Mouse (Mus musculus): Measurements from ENCODE around the gene Gdap1l1.
"Not testable (repeated sequence)": the region's sequence is repeated elsewhere in the genome, so short reads cannot be mapped to it uniquely, and the experiment has no call there.

Gdap1l1 gene

DNA sequence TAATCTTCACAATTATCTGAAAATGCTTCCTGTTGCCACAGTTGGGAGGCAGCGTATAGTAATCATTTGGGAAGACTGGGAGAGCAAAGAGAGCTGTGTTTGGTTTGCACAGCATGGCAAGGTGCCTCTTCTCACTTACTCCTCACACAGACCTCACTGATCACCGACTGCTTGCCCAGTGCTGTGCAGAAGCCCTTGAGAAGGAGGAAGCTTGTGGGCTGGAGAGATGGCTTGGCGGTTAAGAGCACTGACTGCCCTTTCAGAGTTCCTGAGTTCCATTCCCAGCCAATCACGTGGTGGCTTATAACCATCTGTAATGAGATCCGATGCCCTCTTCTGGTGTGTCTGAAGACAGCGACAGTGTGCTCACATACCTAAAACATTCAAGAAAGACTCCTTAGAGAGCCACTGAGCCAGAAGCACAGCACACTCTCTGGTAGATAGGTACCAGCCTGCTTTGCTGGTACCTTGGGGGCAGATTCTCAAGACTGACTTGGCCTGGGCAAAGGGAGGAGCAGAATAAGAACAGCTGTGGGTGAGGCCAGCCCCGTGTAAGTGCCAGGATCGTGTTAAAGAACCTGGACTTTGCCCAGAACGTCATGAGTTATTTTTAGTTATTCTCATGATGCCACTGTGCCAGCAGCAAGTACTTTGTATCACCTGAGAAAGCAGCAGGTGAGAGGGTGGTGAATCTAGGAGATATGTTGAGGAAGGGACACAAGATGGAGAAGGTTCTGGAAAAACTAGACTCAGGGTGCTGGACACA lies 15.2 kb upstream of the Gdap1l1 start:
- no peak for DNase-seq (ENCODE audit: low spot score in 2 of 2)

DNA sequence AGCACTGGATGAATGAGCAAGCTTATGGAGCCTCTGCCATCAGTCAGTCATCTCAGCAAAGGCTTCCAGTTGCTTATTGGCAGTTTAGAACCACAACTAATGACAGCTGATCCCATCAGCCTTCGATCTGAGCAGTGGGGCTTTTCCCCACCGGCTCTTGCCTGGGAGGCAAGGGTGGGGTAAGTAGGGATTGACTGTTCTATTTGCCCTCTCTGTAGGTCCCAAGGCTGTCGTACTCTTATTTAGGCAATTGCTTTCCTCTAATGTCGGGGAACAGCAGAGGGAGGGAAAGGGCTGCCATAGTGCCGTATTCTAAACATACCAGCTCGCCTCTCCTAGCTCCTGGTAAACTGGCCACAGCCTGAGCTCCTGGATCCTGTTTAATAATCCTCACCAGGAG lies 13.7 kb upstream of the Gdap1l1 start, which contains the start of gene Oser1:
Gene Oser1, minus strand, starts transcription at position 101 of the 400 bp plus-strand sequence.
- DNase-seq (ENCODE audit: low spot score in 2 of 2): no peak

DNA sequence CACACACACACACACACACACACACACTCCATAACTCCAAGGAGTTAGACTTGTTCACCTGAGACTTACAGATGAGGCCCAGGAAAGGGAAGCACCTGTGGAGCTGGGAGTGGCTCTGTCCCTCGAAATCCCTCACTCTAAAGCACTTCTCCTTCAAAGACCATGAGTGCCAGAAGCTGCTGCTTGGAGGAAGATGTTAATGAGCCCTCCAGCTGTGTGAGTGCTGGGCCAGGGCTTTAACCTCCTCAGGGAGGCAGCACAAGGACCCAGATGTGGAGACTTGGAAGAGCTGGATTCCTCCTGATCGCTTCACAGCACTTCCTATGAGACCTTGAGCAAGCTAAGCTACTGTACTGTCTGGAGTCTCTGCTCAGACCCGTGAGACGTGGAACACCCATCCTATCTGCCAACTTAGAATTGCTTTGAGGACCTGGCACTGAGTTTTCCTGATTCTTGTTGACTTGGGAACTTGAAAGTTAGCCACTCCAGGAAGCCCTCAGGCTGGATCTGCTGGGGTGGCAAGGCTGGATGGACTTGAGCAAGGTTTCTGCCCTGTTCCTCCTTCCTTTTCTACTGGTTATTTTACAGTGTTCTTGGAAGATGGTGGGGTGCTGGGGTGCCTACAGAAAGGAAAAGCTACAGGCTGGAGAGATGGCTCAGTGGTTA lies 9.8 kb upstream of the Gdap1l1 start:
- DNase-seq (ENCODE audit: low spot score in 2 of 2): no peak

DNA sequence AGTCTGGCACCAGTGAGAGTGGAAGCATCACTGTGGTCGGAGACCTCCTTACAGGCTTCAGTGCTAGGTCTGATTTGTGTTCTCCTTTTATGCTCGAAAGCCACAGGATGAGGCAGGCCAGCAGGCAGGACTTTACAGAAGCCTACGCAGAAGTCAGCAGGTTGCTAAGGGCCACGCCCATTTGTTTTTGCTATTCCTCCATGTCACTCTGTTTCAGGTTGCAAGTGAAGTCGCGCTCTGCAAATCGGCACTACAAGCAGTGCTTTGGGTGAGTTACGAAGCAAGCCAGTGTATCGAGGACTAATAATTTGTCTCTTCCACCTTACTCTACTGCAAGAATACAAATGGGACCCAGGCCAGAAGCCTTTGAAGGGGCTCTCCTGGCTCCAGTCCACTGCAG lies 7.0 kb upstream of the Gdap1l1 start:
- DNase-seq (ENCODE audit: low spot score in 2 of 2): no peak

DNA sequence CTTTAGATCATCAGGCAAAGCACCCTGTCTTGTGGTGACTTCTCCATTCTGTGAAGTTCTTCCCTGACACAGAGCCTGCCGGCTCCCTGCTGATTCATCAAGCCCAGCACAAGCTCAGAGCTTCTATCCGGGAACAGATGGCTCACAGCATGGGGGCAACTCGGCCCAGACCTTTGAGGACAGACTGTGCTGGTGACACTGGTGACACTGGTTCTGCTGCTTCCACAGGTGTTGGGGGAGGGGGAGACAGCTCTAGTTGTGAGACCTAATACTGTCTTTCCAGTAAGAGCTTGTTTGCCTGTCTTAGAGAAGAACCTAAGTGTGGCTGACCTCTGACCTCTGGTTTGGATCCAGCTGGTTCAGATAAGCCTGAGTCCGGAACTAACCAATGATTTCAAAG lies 4.3 kb upstream of the Gdap1l1 start:
- DNase-seq (ENCODE audit: low spot score in 2 of 2): no peak

DNA sequence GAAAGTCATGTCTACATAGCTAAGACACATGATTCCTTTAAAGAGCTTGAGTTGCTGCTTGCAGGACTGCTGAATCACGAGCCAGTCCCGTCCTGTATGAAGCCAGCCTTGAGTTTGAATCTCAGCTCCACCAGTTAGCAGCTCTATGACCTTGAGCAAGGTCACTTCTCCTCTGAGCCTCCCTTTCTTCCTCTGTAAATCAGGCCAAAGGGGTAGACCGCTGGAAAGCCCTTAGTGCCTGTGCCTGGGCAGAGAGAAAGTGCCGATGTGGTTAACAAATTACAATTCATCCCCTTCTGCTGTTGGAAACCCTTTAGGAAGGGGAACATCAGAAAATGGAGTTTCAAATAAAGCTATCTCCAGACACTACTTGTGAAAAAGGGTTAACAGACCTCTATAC lies 476 bp upstream of the Gdap1l1 start:
- no peak for DNase-seq (ENCODE audit: low spot score in 2 of 2)

DNA sequence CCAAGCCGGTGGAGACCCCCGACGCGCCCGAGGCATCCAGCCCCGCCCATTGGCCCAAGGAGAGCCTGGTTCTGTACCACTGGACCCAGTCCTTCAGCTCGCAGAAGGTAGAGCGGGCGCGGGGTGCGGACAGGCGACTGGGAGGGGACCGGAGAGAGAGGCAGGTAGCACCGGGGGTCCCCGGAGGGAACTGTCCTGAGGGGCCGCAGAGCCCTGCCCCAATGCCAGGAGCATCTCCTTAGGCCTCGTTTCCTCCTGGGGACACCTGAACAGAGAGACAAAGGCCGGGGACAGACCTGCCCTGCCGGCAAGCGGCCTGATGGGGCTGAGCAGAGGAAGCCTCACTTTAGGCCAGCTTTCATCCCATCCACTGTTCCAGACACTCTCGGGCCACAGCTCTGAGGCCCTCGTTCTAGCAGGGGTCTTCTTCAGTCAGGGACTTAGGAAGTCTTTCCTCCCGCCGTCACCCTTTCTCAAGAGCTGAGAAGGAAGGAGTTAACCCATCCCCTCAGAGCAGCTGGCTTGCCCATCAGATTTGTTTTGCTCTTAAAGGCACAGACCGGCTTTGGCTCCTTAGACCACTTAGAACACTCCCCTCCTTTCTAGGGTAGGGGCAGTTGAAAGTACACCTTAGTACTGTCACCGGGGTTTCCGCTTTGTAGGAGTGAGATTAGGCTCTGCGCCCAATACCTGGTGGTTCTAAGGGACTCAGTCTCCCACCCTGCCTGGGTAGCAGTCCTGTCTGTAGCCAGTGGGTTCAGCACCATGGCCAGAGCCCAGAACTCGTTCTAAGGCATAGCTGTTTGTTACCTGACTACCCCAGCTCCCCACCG lies 559 bp downstream of the Gdap1l1 start:
- peak in 1 of 2 experiments; percentile 28 for DNase-seq (ENCODE audit: low spot score in 2 of 2)

DNA sequence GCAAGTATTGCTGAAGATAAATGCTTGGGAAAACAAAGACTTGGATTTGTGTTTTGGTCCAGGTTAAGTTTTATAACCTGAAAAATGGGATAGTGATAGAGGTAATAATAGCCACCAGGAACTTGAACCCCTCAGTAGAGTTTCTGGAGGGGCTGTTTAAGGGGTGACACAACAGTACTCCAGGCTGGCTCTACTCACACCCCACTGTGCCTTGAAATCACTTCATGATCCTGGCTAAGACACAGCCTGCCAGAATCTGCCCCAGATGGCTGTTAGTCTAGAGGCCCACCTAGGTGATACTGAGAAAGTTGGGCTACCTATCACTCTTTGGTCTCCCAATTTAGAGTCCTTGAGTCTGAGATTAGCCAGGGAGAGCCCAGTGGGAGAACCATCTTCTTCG lies 1.2 kb downstream of the Gdap1l1 start:
- DNase-seq (ENCODE audit: low spot score in 2 of 2): no peak

DNA sequence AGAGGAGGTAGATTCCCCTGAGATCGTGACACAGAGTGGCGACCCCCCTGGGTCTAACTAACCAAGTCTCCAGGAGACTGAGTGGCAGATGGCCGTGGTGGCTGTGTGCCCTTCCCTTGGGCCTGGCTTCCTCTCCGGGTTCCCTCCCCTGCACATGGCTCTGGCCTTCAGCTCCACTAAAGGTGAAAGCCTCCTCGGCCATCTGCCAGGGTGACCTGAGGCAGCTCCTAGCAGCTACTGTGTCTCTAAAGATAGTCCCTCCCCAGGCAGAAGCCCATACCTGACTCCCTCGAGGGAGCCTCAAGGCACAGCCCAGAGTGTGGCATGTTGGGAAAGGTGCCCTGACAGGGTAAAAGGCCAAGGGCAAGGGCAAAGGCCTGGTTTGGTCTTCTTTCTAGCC lies 5.3 kb downstream of the Gdap1l1 start:
- no peak for DNase-seq (ENCODE audit: low spot score in 2 of 2)

DNA sequence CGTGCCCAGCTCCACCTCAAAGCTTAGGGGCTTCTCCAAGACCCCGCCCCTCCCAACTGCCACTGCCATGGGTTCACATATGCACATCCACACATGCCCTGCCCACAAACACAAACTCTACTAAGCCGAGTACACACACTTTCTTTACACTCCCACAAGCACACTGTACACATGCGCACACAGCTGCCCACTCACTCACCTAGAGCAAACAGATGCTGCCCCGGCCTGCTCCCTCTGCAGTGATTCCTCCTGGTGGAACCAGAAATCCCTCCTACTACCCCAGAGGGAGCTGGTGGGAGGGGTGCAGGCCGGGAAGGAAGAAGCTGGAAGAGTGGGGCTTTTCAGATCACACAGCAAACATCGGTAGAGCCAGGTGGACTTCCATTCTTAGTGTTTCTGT lies 5.7 kb downstream of the Gdap1l1 start:
- no peak for DNase-seq (ENCODE audit: low spot score in 2 of 2)

DNA sequence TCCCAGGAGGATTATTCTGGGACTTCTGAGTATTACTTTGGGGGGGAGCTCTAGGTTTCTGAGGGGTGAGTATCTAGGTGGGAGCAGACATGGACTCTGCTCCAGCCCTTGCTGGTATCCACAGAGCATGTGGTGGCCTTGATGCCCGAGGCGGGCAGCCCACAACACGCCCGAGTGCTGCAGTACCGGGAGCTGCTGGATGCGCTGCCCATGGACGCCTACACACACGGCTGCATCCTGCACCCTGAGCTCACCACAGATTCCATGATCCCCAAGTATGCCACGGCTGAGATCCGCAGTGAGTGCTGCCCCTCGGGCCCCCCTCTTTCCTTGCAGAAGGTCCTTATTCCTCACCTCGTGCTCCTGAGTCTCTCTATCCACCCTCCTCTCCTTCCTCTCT lies 9.1 kb downstream of the Gdap1l1 start:
- no peak for DNase-seq (ENCODE audit: low spot score in 2 of 2)

DNA sequence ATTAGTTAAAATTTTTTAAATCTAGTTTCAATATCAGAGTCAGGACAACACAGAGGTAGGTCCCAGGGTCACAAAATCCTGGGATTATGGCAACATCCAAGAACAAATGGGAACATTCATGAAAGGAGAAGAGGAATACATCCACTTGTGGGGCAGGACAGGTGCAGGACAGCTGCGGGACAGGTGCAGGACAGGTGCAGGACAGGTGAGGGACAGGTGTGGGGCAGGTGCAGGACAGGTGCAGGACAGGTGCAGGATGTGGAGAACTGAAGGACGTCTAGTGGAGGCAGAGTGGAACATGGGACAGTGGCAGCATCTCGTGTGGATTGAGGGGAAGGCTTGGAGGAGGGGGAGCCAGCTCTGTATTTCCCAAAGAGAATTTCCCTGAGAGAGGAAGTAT lies 11.0 kb downstream of the Gdap1l1 start:
- no peak for DNase-seq (ENCODE audit: low spot score in 2 of 2)

DNA sequence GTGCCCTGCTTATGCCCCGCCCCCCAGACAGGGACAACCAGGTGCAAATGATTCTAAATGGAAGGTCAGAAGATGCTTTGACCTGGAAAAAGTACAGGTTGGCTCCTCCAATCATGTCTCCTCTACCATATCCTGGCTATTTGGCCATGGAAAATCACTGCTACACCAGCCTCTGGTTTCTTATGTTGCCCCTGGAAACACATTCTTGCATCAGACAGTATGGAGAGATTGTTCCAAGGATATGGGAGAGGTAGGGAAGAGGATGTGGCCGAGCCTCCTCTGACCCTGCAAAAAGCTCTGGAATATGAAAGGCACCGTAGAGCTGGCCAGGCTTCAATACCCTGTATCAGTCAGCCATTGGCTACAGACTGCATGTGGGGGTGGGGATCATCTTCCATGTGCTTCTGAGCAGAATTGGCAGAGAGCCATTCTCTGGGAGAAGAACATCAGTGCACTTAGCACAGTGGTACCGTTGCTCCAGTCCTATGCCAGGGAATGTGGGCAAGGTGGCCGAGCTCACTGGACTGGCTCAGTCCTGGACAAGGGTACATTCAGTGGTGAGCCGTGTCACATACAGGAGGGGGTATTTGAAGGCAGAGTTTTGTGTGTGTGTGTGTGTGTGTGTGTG lies 12.5 kb downstream of the Gdap1l1 start:
- DNase-seq (ENCODE audit: low spot score in 2 of 2): no peak

DNA sequence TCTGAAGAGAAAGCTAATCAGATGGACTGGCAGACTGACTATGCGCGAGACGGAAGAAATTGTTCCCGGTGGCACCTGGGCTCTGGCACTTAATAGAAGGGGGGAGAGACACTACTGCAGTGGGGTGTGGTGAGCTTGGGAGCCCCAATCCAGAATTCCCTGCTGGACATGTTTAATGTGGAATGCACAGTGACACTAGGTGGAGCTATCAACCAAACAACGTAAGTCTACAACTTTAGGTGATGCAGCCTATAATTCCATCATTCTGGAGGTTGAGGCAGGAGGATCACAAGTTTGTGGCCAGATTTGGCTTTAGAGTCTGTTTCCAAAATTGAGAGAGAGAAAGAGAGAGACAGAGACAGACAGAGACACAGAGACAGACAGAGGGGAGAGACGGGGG lies 14.5 kb downstream of the Gdap1l1 start:
- DNase-seq (ENCODE audit: low spot score in 2 of 2): no peak

DNA sequence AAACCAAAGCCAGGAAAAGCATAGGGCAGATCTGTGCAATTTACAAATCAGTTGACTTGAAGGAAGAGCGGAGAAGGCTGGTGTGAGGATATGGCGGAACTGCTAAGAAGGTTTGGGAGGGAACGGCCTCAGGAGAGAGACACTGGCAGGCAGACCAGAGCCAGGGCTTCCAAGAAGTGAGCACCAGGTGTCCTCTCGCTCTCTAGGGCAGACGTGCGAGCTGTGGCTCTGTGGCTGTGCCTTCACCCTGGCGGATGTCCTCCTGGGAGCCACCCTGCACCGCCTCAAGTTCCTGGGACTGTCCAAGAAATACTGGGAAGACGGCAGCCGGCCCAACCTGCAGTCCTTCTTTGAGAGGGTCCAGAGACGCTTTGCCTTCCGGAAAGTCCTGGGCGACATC lies 15.1 kb downstream of the Gdap1l1 start:
- no peak for DNase-seq (ENCODE audit: low spot score in 2 of 2)

DNA sequence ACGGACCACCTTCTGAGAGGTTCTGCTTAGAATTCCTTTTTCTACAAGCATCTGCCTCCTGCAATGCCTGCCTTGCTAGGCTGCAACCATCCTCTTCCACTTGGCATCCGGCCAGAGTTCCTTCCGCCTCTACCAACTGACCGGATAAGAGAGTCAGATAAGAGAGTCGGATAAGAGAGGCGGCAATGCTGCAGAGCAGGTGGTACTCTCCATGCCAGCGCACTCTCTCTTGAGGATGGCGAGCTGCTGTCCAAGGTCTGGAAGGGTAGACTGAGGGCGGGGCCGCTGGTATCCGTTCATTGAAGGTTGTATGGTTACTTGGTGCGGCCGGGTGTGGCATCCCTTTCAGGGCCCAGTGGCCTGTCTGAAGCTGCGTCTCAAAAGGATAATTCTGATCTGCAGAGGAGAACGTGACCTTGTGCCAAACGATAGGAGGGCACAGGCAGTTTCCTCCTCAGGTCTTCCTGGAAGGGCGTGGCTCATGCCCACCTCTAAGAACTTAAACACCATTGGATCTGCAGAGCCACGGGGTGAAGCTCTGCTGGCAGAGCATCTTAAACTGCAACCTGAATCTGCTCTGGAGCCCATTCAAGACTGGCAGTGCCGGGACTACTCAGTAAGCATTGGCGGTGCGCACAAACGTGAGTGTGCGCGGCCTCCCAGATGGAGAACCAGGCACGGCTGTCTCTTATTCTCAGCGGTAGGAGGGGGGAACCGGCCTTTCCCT lies 20.4 kb downstream of the Gdap1l1 start:
- DNase-seq (ENCODE audit: low spot score in 2 of 2): no peak

DNA sequence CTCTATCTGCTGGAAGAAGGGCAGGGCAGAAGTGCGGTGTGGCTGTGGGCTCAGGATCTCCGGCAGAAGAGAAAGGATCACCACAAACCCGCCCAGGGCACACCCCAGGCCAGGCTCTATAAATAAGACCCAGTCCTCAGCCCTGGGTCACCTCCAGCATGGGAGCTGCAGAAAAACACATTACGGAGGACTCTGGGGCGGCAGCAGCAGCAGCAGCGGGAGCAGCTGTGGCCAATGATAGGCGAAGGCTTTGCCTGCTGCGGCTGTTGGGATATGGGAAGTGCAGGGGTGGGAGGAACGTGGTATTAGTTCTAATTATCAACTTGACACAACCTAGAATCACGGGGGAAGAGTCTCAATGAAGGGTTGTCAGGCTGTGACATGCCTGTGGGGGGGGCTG lies 21.1 kb downstream of the Gdap1l1 start:
- no peak for DNase-seq (ENCODE audit: low spot score in 2 of 2)

DNA sequence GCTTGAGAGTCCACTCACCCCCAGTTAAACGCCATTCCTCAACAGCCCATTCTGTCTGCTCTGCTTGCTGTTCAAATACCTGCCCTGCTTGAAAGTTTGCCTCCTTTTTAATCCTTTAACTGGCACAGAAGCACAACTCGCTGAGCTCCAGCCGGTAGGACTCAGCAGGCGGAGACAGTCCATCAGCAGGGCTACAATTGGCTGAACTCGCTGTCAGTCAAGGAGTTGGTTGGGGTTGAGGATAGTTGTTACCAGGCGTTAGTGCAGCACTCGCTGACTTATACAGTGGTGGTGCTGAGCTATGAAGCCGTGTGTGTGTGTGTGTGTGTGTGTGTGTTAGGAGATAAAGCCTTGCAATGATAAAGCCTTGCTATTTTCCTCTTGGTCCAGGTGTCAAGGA lies 22.3 kb downstream of the Gdap1l1 start:
- no peak for DNase-seq (ENCODE audit: low spot score in 2 of 2)

DNA sequence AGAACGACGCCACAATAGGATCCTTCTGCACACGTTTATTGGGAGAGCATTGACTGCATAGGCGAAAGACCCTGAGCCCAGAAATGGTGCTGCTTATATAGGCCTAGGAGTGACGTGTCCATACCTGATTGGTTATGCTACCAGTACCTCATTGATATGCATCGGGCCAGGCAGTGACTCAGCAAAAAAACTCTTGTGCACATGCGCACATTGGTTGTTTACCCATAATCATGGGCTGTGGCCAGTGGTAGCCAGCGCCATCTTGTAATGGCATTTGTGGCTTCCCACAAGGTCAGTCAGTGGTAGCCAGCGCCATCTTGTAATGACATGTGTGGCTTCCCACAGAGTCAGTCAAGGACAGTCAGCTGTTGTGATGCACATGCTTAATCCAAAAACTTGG lies 23.0 kb downstream of the Gdap1l1 start:
- not testable (repeated sequence) for DNase-seq (ENCODE audit: low spot score in 2 of 2)

DNA sequence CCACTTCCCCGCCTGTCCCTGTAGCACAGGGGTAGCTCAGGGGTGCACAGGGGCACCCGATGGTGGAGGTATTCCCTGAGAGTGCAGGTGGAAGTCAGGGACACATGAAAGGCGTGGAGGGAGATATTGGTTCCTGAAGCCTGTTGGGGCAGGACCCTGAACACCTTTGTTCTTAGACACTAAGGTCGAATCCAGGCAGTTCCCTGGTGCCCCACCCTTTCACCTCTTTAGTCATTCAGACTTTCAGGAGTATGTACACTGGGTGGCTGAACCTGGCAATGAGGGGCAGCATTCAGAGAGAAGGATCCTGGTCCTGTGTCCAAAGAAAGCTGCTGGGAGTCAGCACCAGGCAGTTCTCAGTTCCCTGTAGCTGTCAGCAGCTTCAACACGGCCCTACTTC lies 24.1 kb downstream of the Gdap1l1 start:
- DNase-seq (ENCODE audit: low spot score in 2 of 2): no peak

DNA sequence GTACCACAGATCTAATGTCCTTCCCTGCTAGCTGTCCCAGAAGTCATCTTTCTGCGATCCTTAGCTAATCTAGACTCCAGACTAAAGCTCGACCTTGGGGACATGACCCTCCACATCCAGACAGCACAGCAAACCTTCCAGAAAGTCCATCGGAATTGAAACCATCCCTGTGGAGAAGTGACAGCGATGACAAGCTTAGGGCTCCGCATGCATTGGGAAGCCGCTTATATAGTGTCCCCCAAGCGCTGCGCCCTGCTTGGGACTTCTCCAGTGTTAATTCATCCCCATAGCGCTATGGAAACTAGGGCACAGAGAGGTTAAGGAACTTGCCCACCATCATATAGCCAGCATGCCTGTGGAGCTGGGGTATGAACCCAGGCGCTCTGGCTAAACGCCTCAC lies 24.5 kb downstream of the Gdap1l1 start:
- no peak for DNase-seq (ENCODE audit: low spot score in 2 of 2)

Data from urinary bladder, adult 18-20 months (tissue).